Mouse (Mus musculus) liver, embryonic 13.5 days (tissue): ENCODE data around the gene Gjc2. TPM values are rescaled to one million over a fixed set of nuclear protein-coding genes. Genes with fewer than 3 reads are reported as not detected.

Experiments used
- ATAC-seq: fragments of 200-750 bp; cut with Nextera tagmentation; 2 replicates; pipeline ENCODE4 v1.8.0; 2017; ENCODE audit warnings: low read depth, mild to moderate bottlenecking, moderate number of reproducible peaks, moderate library complexity
- DNase-seq: peaks from one replicate; pipeline ENCODE4 v3.0.0; 2022
- H3K27ac ChIP-seq: fragments of 300-500 bp; sonication (generic); 2 replicates; pipeline ENCODE4 v1.5.1; 2015; ENCODE audit warnings: moderate library complexity, mild to moderate bottlenecking, inconsistent platforms
- H3K27me3 ChIP-seq: fragments of 300-500 bp; sonication (generic); 2 replicates; pipeline ENCODE4 v1.6.1; 2015; ENCODE audit warnings: mild to moderate bottlenecking, inconsistent platforms
- H3K36me3 ChIP-seq: fragments of 300-500 bp; sonication (generic); 2 replicates; pipeline ENCODE4 v1.6.1; 2015; ENCODE audit warnings: mild to moderate bottlenecking, inconsistent platforms
- H3K4me1 ChIP-seq: fragments of 300-500 bp; sonication (generic); replicated peaks from 2 replicates; pipeline ENCODE4 v1.6.1; 2015; ENCODE audit warnings: inconsistent platforms
- H3K4me2 ChIP-seq: fragments of 300-500 bp; sonication (generic); 2 replicates; pipeline ENCODE4 v1.6.1; 2015; ENCODE audit warnings: inconsistent platforms, mild to moderate bottlenecking, moderate library complexity
- H3K4me3 ChIP-seq: fragments of 300-500 bp; sonication (generic); replicated peaks from 2 replicates; pipeline ENCODE4 v1.5.1; 2015; ENCODE audit warnings: mild to moderate bottlenecking, inconsistent platforms
- H3K9ac ChIP-seq: fragments of 300-500 bp; sonication (generic); 2 replicates; pipeline ENCODE4 v1.6.1; 2015; ENCODE audit warnings: mild to moderate bottlenecking, inconsistent platforms
- H3K9me3 ChIP-seq: fragments of 300-500 bp; sonication (generic); replicated peaks from 2 replicates; pipeline ENCODE4 v1.6.1; 2016; ENCODE audit warnings: inconsistent platforms
- WGBS: fragments of 180-500 bp; shearing (Covaris S2); methylation state at CpG from one replicate; pipeline ENCODE4 v1.1.7; 2015; ENCODE audit not compliant: insufficient replicate concordance; 5-methylcytosine and 5-hydroxymethylcytosine counted together
- polyA plus RNA-seq: library from polyadenylated mRNA; unstranded; fragments of >200 nt; fragmentation: Nextera tagmentation; extraction: Ambion mirVana; gene quantifications from 2 replicates; pipeline ENCODE4 v1.2.1, GENCODE M21; 2015

Gene Gjc2
- polyA plus RNA-seq, 1 experiment from 2014 or later = 0.07 TPM

GRCm38 (mm10) chr11:59159099-59159498 is 23.9 kb downstream of the Gjc2 start:
- Histone ChIP-seq H3K27me3 (no peaks in the 10 kb centered on the region), H3K9me3 (no peaks in the 10 kb centered on the region), H3K4me1 (peaks cover 37% of the 10 kb centered on the region), H3K9ac (no peak overlapping the region), H3K4me3 (no peak overlapping the region), H3K36me3 (peaks cover 67% of the 10 kb centered on the region), H3K4me2 (no peak overlapping the region), H3K27ac (no peak overlapping the region; the same call in 1 of the 2 replicates)
- ATAC-seq (no peak), DNase-seq (no peak)
- WGBS = 91% methylated on average over 13 of the region's 13 CpGs

DNA sequence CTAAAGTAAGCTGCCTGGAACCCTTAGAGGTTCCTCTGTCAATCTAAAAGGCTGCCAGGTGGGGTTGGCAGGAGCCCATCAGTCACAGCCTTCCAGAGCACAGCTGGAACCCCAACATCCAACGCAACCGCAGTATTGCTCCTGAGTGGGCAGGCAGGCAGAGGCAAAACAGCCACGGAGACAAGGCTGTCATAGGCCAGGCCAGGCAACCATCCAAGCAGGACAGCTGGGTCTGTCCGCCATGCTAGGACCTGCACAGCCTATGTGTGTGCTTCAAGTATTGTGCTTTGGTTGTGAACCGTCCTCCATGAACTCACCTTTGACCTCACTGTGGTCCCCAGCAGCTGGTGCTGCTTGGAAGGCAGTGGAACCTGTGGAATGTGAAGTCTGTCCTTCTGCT is 27.1 kb downstream of the Gjc2 start:
- H3K27ac ChIP-seq = no peak overlapping the region; the same call in 1 of the 2 replicates
- DNase-seq (no peak), ATAC-seq (no peak)
- peaks cover 57% of the 10 kb centered on the region for H3K36me3 ChIP-seq
- 93% methylated on average over 5 of the region's 5 CpGs for WGBS
- no peak overlapping the region for H3K9ac ChIP-seq
- no peaks in the 10 kb centered on the region for H3K9me3 ChIP-seq
- no peak overlapping the region for H3K4me3 ChIP-seq
- peaks cover 13% of the 10 kb centered on the region for H3K4me1 ChIP-seq
- H3K27me3 ChIP-seq = no peaks in the 10 kb centered on the region
- H3K4me2 ChIP-seq = no peak overlapping the region

- Histone ChIP-seq H3K4me2 (no peak overlapping the region), H3K9me3 (no peaks in the 10 kb centered on the region), H3K27me3 (no peaks in the 10 kb centered on the region), H3K4me3 (no peak overlapping the region), H3K9ac (no peak overlapping the region), H3K4me1 (peaks cover 8% of the 10 kb centered on the region), H3K27ac (no peak overlapping the region), H3K36me3 (peaks cover 41% of the 10 kb centered on the region)
- WGBS = 85% methylated on average over 7 of the region's 7 CpGs
- DNase-seq (no peak), ATAC-seq (no peak)
Observed at GRCm38 (mm10) chr11:59154220-59154619, 28.8 kb downstream of the Gjc2 start.

DNA sequence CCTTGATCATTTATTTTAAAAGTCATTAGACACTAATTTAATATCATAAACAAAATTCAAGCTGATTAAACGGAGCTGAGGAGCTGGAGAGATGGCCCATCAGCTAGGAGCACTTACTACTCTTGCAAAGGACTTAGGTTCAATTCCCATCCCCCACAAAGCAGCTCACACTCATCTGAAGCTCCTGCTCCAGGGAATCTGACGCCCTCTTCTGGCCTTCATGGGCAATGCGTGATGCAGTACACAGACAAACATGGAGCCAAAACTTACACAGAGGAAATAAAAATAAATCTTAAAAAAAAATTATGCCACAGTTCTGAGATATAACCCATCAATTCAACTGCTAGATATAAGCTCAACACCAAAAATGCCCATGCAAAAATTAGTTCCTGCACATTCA is 31.3 kb downstream of the Gjc2 start:
- ATAC-seq (no peak), DNase-seq (no peak)
- H3K4me1 ChIP-seq = peaks cover 8% of the 10 kb centered on the region
- H3K27me3 ChIP-seq = no peaks in the 10 kb centered on the region
- H3K4me3 ChIP-seq = no peak overlapping the region
- no peak overlapping the region for H3K4me2 ChIP-seq
- H3K9me3 ChIP-seq = no peaks in the 10 kb centered on the region
- peaks cover 16% of the 10 kb centered on the region for H3K36me3 ChIP-seq
- H3K9ac ChIP-seq = no peak overlapping the region
- no peak overlapping the region for H3K27ac ChIP-seq
- 28% methylated on average over 3 of the region's 3 CpGs for WGBS

DNA sequence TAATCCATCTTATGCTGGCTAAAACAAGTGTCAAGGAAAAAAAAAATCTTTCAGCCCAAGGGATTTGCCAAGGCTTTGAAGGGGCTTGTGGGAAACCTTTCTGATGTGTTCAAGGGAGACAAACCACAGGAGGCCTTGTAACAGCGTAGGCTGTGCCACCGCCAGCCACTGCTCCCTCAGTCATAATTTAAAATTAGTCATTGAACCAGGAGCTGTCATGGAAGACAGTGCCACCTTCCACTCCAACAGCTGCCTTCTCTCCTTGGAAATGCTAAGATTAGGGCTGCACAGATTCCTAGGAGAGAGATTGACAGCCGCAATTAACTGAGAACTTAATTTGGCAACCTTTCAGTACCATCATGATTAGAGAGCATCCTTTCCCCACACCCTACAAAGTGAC is 33.7 kb downstream of the Gjc2 start:
- Histone ChIP-seq H3K27me3 (0 out of 2 replicates have a peak, but pooled peaks cover 2% of the 10 kb centered on the region), H3K4me1 (no peaks in the 10 kb centered on the region), H3K9me3 (no peaks in the 10 kb centered on the region), H3K4me2 (no peak overlapping the region), H3K27ac (no peak overlapping the region), H3K9ac (no peak overlapping the region), H3K4me3 (no peak overlapping the region), H3K36me3 (no peaks in the 10 kb centered on the region)
- ATAC-seq (no peak), DNase-seq (no peak)
- WGBS = 54% methylated on average over 3 of the region's 3 CpGs

- Histone ChIP-seq H3K4me3 (no peak overlapping the region), H3K9ac (no peak overlapping the region), H3K27ac (no peak overlapping the region), H3K27me3 (peaks cover 13% of the 10 kb centered on the region), H3K4me2 (no peak overlapping the region), H3K36me3 (no peaks in the 10 kb centered on the region), H3K4me1 (peaks cover 5% of the 10 kb centered on the region; the same call in 1 of the 2 replicates), H3K9me3 (no peaks in the 10 kb centered on the region)
- 69% methylated on average over 5 of the region's 5 CpGs for WGBS
- ATAC-seq (no peak), DNase-seq (no peak)
Observed at GRCm38 (mm10) chr11:59142962-59143361, 40.1 kb downstream of the Gjc2 start.

GRCm38 (mm10) chr11:59141772-59142370 is 41.1 kb downstream of the Gjc2 start:
- Histone ChIP-seq H3K4me2 (peak overlapping the region; percentile 33), H3K4me1 (peaks cover 5% of the 10 kb centered on the region; the same call in 1 of the 2 replicates), H3K27me3 (peaks cover 24% of the 10 kb centered on the region), H3K27ac (no peak overlapping the region), H3K36me3 (no peaks in the 10 kb centered on the region), H3K9me3 (no peaks in the 10 kb centered on the region), H3K4me3 (peak overlapping the region; percentile 21; the same call in 1 of the 2 replicates), H3K9ac (no peak overlapping the region)
- no peak for DNase-seq
- ATAC-seq = peak; percentile 61; the same call in 1 of the 2 replicates
- WGBS = 4% methylated on average over 14 of the region's 14 CpGs

GRCm38 (mm10) chr11:59138537-59139486 is 44.2 kb downstream of the Gjc2 start:
- Histone ChIP-seq H3K4me3 (no peak overlapping the region), H3K27ac (no peak overlapping the region), H3K9me3 (no peaks in the 10 kb centered on the region), H3K36me3 (no peaks in the 10 kb centered on the region), H3K27me3 (peaks cover 52% of the 10 kb centered on the region), H3K4me2 (no peak overlapping the region), H3K9ac (no peak overlapping the region), H3K4me1 (peaks cover 5% of the 10 kb centered on the region; the same call in 1 of the 2 replicates)
- ATAC-seq = no peak
- 55% methylated on average over 19 of the region's 19 CpGs for WGBS
- DNase-seq = no peak

DNA sequence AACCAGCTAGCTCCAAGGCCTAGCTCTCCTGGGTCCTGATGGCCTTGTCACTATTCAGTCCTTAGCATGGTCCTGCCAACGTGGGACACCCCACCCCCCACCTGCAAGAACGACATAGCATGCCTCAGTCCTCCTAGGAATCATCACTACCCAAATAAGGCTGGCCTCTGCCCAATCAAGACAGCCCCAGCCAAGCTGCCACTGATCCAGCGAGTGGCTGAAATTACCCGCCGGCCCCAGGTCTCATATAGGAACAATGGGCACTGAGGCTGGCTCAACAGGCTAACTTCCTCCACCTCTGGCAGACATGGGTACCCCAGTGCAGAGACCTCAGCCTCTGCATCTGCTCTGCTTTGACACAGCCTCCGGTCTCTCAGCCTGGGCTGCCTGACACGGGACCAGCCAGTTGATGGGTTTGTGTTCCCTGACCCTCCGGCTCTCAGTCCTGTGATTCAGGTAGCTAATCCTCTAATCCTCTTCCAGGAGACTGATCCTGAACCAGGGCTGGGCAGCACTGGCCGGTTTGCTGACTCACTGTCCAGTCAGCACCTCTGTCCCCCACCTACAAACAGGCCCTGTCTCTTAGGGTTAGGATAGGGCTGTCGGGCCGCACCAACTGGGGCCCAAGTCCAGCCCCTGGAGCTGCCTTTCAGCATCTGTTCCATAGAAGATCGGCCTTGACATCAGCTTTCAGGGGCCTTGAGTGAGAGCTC is 45.9 kb downstream of the Gjc2 start:
- no peak for DNase-seq
- H3K27ac ChIP-seq = no peak overlapping the region
- H3K9me3 ChIP-seq = no peaks in the 10 kb centered on the region
- ATAC-seq = no peak
- peaks cover 5% of the 10 kb centered on the region; the same call in 1 of the 2 replicates for H3K4me1 ChIP-seq
- H3K36me3 ChIP-seq = no peaks in the 10 kb centered on the region
- no peak overlapping the region for H3K4me2 ChIP-seq
- H3K27me3 ChIP-seq = peaks cover 67% of the 10 kb centered on the region
- no peak overlapping the region for H3K4me3 ChIP-seq
- 61% methylated on average over 12 of the region's 12 CpGs for WGBS
- no peak overlapping the region for H3K9ac ChIP-seq

GRCm38 (mm10) chr11:59135904-59136452 is 47.0 kb downstream of the Gjc2 start, which contains the start of gene Obscn:
Obscn (minus strand) TSS chr11:59136402.
- Histone ChIP-seq H3K27ac (no peak within 1 kb of the TSS), H3K36me3 (no peaks in the 10 kb centered on the region), H3K4me3 (no peak within 1 kb of the TSS; the same call in 1 of the 2 replicates), H3K4me2 (peak within 1 kb of the TSS; percentile 6; the same call in 1 of the 2 replicates), H3K27me3 (peaks cover 74% of the 10 kb centered on the region), H3K9ac (no peak within 1 kb of the TSS), H3K4me1 (no peaks in the 10 kb centered on the region; the same call in 1 of the 2 replicates), H3K9me3 (no peaks in the 10 kb centered on the region)
- 18% methylated on average over 44 of the region's 44 CpGs for WGBS
- DNase-seq (no peak), ATAC-seq (no peak)
